Mouse (Mus musculus) yolk sac, embryonic 10.5 days (tissue): ENCODE results near the gene Adam12.
A peak's percentile ranks its signal among the peaks of the same experiment; 100 is the strongest.
"Not testable (repeated sequence)": the region's sequence is repeated elsewhere in the genome, so short reads cannot be mapped to it uniquely, and the experiment has no call there.

Experiments used
- DNase-seq: peaks from one replicate; pipeline ENCODE4 v3.0.0-alpha.2; 2017; ENCODE audit warnings: low spot score

The Adam12 gene

GRCm38 (mm10) chr7:133933378-133933777 is 298.6 kb downstream of the Adam12 start:
- peak; percentile 60 for DNase-seq

GRCm38 (mm10) chr7:133931481-133931880 is 300.5 kb downstream of the Adam12 start:
- no peak for DNase-seq

GRCm38 (mm10) chr7:133928981-133929380 is 303.0 kb downstream of the Adam12 start:
- no peak for DNase-seq

- no peak for DNase-seq
Measured at GRCm38 (mm10) chr7:133925771-133926170, 306.2 kb downstream of the Adam12 start.

GRCm38 (mm10) chr7:133923994-133924393 is 308.0 kb downstream of the Adam12 start:
- DNase-seq, result peak; percentile 21

GRCm38 (mm10) chr7:133921291-133921690 is 310.7 kb downstream of the Adam12 start:
- no peak for DNase-seq

- no peak for DNase-seq
Measured at GRCm38 (mm10) chr7:133920724-133921123, 311.2 kb downstream of the Adam12 start.

GRCm38 (mm10) chr7:133919918-133920317 is 312.0 kb downstream of the Adam12 start:
- no peak for DNase-seq

- DNase-seq, result no peak
Measured at GRCm38 (mm10) chr7:133919306-133919705, 312.6 kb downstream of the Adam12 start.

- DNase-seq, result no peak
Measured at GRCm38 (mm10) chr7:133916230-133916629, 315.7 kb downstream of the Adam12 start.

- no peak for DNase-seq
Measured at GRCm38 (mm10) chr7:133911881-133912280, 320.1 kb downstream of the Adam12 start.

GRCm38 (mm10) chr7:133909833-133910375 is 322.0 kb downstream of the Adam12 start:
- peak; percentile 30 for DNase-seq

GRCm38 (mm10) chr7:133908966-133909365 is 323.0 kb downstream of the Adam12 start:
- no peak for DNase-seq

- DNase-seq, result no peak
Measured at GRCm38 (mm10) chr7:133899391-133899790, 332.6 kb downstream of the Adam12 start.

GRCm38 (mm10) chr7:133891796-133892195 is 340.1 kb downstream of the Adam12 start:
- no peak for DNase-seq

GRCm38 (mm10) chr7:133891298-133891697 is 340.6 kb downstream of the Adam12 start:
- no peak for DNase-seq

GRCm38 (mm10) chr7:133889986-133890385 is 342.0 kb downstream of the Adam12 start:
- no peak for DNase-seq

- DNase-seq, result no peak
Measured at GRCm38 (mm10) chr7:133888926-133889920, 342.7 kb downstream of the Adam12 start.

- not testable (repeated sequence) for DNase-seq
Measured at GRCm38 (mm10) chr7:133884759-133885431, 347.1 kb downstream of the Adam12 start.

GRCm38 (mm10) chr7:133879761-133880160 is 352.2 kb downstream of the Adam12 start:
- DNase-seq, result no peak

- no peak for DNase-seq
Measured at GRCm38 (mm10) chr7:133876646-133877342, 355.2 kb downstream of the Adam12 start.

- DNase-seq, result no peak
Measured at GRCm38 (mm10) chr7:133876139-133876538, 355.8 kb downstream of the Adam12 start.
